Mouse (Mus musculus): Measurements from ENCODE around the gene Txndc12.

The Txndc12 gene

DNA sequence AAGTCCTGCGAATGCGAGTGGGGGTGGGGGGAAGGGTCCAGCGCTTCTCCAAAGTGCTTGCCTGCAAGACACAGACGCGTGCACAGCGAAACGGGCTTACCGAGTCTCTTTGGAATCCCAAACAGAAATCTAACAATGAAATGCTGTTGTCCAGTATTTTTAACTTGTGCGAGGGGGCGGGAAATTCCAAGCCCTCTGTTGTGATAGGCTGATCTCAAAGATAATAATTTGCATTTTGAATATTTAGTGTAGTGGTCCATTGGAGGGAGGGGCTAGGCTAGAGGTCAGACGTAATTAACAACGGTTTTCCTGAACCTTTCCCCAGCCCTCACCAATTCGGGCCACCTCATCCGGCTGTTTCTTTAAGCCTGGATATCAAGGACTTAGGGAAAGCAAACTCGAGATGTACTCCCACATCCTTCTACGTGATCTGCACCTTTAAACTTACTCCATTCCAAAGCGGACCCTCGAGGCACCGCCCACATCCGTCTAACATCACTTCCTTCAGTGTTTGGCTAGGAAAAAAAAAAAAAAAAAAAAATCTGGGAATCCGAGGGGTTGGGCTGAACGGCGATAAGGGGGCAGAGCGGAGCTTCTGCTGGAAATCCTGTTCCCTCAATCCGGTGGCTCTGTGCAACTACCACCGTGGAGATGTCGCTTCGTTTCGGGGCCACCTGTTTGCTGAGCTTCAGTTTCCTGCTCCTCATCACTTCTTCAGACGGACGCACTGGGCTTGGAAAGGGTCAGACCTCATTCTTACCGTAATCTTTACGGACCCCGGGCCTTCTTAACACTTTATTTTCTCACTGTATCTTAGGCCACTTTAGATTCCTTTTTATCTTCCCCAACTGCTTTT, at the start of gene Txndc12:
Gene Txndc12, plus strand, starts transcription at position 487 of the 856 bp plus-strand sequence.
- peak; percentile 95 for DNase-seq (ENCODE audit: low read depth, low spot score)

DNA sequence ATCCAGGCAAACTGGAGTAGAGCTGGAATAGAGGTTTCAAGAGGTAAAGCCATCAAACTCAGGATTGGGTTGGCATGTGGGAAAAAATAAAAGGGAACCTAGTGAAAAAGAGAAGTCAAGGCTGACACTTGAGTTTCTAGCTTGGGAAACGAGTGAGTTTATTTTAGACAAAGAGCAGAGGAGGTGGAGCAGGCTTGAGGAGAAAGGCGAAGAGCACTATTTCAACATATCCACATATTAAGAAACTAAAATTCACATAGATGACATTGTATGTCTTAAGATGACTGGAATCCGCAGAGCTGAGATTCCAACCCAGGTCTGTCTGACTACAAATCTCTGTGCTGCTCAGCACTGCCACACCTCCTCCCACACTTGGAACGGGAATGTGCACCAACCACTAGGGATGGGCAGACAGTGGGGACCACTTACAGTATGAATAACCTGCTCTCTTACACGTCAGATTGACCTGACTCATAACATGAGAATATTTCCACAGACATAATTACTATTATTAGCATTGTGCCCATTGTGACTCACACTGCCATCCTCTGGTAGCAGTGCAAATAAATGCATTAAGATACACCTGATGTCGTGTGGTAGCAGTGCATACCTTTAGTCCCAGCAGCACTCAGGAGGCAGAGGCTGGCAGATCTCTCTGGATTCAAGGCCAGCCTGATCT, 45.0 kb upstream of the Txndc12 start:
- no peak for DNase-seq (ENCODE audit: low read depth, low spot score)

DNA sequence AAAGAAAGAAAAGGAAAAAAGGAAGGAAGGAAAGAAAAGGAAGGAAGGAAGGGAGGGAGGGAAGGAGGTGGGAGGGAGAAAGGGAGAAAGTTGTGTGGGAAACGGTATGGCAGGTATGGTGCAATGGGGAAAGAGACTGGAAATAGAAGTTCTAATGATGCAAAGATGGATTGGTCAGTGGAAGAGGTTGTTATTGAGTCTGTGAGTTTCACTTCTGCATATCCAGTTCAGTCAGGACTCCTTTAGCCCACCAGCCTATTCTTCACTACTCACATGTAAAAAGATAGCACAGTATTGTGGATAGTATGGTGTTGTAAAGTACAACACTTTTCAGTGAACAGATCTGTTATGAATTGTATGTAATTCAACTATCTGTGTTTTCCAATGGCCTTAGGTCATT, 43.9 kb upstream of the Txndc12 start:
- peak; percentile 51 for DNase-seq (ENCODE audit: low read depth, low spot score)

DNA sequence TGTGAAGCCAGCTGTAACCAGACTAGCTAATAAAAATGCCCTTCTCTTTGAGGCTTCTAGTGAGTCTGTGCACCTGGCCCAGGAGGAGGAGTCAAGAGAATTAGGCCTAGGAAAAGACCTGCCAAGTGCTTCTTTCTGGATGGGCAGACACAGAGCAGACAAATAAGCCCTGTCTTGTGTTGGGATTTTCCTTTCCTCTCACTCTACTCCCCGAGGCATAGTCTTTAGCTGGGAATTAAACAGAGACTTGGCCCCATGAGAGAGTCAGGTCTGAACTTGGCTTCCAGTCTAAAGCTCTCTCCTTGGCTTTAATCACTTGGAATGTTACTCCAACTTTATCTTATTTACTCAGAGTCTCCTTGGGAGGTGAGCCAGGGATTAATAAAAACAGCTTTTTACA, 40.5 kb upstream of the Txndc12 start:
- DNase-seq (ENCODE audit: low read depth, low spot score), result no peak

DNA sequence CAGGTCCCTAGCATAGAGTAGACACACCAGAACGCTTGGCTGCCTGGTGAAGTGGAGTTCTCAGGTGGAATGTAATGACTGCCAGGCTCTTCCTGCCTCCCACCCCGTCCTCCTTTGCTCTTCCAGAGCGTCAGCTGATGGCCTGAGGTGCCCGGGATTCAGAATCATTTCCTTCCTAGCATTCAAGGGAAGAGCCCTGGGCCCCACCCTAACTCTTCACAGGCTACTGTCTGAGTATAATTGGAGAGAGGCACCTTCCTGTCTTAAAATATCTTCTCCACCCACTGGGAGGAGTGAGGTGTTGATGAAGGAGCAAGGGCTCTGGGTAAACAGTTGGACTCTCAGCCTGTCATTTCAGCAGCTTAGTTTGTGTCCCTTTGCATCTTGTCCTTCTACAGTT, 37.7 kb upstream of the Txndc12 start:
- no peak for DNase-seq (ENCODE audit: low read depth, low spot score)

DNA sequence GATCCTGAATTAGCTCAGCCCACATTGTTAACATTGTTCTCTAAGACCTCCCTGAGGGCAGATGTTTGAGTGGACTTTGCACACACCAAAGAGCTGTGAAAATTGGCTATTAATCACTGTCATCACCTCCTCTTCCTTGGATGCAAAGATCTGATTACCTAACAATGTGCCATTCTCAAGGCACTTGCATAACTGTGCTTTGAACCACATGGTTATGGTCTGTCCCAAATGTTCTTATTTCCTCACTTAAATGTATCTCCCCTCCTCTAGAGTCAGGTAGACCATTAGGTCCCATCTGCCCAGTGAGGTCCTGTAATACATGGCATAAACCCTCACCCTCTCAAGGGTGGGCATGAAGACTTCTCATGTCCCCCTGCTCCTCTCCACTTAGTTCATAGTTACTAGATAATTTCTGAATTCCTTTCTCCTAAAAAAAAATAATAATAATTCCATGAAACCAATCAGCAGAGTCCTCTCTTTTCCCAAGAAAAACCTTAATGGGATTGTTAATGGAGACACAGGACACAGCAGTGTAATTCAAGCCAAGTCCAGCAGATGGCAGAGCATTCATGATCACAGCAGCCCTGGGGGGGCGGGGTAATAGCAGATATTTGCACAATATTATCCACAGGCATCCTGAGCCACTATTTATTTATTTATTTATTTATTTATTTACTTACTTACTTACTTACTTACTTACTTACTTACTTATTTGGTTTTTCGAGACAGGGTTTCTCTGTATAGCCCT, 36.1 kb upstream of the Txndc12 start:
- peak; percentile 47 for DNase-seq (ENCODE audit: low read depth, low spot score)

DNA sequence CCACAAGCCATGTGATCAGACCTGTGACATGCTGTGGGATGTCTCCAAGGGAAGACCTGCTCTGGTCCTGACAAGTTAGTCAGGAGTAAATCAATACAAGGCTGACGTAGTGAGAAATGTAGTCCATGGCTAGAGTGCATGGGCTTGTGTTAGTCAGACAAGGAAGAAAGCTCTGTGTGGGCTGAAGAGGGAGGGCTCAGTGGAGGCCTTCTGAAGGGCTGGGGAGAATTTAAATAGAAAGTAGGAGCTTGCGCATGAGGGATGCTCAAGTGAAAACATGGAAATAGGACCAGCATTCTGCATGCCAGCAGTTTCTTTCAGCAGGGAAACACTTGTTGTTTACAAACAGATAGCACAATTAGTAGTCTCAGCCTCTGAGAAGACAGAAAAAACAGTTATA, 30.9 kb upstream of the Txndc12 start:
- DNase-seq (ENCODE audit: low read depth, low spot score), result no peak

DNA sequence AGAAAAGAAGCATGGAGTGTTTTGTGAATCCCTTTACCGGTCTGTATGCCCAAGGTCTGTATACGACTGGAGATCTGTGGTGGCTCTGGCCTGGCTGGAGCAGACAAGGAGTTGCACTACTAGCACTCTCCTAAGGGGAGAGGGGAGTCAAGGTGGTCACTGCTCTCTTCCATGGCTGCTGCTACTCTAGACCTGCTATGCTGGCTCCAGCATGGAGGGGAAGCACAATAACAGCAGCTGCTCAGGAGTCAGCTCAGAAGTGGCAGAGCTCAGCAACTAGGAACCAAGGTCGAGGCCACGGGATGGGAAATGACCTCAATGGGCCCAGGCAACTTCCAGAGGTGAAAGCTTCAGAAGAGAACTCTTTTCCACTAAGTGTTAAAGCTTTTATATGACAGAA, 23.3 kb upstream of the Txndc12 start:
- no peak for DNase-seq (ENCODE audit: low read depth, low spot score)

DNA sequence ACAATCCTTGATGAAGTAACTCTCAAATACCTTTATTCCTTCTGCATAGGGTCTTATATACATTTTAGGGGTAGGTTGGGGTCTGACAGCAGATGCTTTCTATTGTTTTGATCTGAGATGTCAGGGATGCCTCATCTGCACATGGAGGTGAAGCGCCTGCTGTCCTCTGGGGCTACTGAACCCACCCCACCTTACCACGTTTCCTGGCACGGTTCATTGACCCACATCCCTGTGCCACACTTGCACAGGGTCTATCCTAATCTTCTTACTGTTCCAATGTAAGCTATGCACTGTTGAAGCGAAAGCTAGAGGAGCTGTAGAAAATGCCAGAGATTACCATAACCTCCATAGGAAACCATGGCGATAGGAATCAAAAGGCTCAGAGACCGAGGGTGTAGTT, 22.9 kb upstream of the Txndc12 start:
- no peak for DNase-seq (ENCODE audit: low read depth, low spot score)

DNA sequence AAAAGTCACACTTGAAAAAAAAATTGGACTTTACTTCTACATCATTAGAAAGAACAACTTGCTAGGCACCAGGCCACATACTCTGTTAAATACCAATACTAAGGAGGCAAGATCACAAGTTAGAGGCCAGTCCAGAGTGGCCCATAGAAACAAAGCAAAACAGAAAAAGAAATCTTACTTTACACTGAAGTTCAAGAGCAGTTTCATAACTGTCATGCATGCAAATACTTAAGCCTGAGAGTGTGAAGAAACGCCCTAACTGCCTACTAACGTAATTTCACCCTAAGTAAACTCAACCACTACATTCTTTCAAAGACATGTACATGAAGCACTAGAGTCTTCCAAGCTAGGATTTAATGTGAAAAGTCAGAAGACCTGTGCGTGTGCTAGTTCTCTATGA, 8.7 kb upstream of the Txndc12 start:
- DNase-seq (ENCODE audit: low read depth, low spot score), result no peak

DNA sequence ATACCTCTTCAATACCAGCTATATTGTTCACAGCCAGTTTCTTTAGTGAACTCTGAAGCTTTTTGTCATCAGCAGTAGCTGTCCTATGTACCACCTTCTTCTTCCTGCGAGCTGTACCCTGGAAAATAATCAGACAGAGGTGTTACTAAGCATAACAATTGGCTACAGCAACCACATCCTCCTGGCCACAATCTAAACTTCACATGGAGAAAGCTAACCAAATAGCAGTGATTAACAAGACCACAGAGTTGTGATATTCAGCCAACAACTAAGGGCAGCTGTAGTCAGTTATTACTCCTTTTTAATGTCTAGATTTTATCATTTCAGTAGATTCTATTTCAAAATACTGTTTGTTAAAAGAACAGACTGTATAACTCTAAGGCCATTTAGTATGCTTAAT, 8.3 kb upstream of the Txndc12 start:
- DNase-seq (ENCODE audit: low read depth, low spot score), result no peak

DNA sequence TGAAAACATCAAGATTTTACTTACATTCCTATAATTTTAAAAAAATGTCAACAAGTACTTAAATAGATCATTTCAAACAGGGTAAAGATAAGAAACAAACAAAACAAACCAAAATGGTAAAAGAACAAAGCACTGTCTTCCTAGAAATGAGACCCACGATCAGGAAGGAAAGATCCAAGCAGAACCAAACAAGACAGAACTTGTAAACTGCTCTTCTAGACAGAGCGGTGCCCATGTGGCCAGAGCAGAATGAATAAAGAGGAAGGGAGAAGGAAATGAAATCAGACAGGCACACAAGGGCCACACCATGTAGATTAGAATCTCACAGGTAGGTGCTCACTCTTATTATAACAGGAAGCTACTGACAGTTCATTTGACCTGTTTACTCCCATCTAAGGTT, 7.8 kb upstream of the Txndc12 start:
- peak; percentile 27 for DNase-seq (ENCODE audit: low read depth, low spot score)

DNA sequence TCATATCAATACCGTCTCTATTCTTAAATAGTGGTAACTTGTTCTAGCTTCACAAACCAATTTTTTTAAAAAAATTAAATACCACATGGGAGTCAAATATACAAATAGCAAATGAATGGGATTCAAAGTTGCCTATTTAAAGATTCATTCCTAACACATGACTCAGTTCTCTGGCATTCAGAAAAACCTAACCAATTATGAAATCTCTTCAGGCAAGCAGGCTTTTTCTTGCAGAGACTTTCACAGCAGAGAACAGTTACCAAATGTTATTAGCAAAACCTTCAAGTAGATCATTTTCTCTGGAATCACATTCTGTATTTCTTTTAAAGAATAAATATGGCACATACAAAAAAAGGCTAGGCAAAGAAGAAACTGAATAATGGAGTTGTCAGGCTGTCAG, 3.7 kb upstream of the Txndc12 start:
- no peak for DNase-seq (ENCODE audit: low read depth, low spot score)

DNA sequence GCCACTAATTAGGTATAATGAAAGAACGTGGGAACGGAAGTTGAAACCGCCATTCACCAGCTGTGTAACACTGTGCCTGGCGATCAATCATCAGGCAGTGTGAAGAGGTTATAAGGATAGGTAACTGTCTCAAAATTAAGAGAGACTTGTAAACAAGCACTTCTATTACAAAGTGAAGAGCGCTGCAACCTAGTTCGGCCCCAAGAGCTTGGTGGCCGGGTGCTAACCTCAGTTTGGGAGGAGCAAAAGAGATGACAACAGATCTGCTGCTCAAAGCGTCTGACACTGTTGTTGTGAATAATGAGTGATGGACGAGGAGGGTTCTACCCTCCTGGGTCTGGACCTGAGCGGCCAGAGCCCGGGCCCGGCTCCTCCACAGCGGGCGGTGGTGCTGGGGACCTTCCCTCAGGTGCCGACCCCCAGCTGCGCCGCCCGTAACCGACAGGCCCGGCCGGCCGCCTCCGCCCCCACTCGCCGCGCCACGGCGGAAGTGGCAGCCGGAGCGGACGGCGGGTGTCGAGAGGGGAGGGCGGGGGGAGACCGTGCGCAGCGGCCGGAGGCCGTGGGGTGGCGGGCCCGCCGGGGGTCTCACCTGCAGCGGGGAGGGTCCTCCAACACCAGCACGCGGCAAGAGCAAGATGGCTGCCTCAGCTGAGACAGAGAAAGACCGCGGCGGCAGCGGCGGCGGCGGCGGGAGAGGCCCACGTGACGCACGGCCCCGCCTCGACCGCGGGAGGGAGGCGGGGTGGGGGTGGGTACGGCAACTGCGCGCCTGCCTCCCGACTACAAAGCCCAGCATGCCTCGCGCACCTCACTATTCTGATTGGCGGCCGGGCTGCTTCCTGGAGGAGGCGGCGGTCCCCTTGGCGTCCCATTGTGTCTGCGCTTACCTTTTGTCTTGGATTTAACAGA, 1.2 kb upstream of the Txndc12 start, which contains the start of gene Btf3l4:
Gene Btf3l4, minus strand, starts transcription at position 699 of the 912 bp plus-strand sequence.
- peak; percentile 96 for DNase-seq (ENCODE audit: low read depth, low spot score)

DNA sequence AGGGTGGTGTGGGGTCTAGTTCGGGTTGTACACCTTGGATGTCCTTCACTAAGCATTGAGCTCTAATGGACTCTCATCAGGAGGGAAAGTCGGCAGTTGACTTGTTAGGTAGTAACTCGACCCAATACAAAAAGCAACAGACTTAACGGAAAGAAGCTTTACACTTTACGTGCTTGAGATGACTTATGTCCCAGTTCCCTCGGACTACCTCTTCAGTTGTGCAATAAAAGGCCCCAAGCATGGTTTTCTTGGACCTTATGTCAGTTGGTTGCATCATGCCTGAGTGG, 630 bp upstream of the Txndc12 start:
- no peak for DNase-seq (ENCODE audit: low read depth, low spot score)

DNA sequence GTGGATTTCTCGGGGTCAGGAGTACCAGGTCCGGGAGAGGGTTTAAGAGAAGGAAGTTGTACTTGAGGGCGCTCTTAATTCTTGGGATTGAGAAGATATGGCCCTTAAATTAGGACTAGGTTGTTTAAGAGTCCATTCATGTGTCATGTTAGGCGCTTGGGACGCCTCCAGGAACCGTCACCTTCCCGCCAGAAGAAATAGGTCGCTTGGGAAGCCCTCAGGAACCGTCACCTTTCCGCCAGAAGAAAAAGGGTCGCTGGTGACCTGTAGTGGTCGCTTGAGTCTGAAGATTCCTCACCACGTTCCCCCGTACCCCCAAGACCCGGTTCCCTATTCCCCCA, 540 bp downstream of the Txndc12 start:
- DNase-seq (ENCODE audit: low read depth, low spot score), result no peak

DNA sequence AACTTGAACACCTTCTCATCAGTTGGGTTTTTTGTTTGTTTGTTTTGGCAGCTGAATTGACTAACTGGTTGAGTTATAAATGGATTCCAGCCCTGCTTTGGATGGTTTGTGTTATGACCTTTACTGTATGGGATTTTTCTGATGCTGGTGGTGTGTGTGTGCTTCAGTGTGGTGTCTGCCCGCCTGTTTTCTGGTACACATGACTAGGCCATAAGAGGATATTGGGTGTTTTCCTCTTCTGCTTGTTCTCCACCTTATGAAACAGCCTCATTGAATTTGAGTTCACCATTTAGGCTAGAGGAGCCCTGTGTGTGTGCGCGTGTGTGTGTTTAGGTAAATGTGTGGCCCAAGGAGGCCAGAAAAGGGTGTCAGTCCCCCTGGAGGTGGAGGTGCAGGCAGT, 1.1 kb downstream of the Txndc12 start:
- peak; percentile 59 for DNase-seq (ENCODE audit: low read depth, low spot score)

DNA sequence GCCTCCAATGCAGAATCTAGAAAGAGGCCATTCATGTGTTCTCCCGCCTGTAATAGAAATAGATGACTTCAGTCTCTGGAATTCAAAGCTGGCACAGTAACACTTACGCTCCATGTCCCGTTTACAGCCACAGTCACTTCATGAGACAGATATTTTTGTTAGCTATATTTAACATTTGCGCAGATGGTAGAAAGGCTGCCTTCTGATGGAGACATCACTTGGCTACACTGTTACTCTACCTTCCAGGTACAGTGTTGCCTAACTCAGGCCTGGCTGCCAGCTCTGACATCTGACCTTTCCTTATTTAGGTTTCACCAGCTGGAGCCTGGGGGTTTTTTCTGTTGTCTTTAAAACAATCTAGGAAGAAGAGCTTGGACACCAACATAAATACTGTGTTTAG, 3.6 kb downstream of the Txndc12 start:
- DNase-seq (ENCODE audit: low read depth, low spot score), result no peak

DNA sequence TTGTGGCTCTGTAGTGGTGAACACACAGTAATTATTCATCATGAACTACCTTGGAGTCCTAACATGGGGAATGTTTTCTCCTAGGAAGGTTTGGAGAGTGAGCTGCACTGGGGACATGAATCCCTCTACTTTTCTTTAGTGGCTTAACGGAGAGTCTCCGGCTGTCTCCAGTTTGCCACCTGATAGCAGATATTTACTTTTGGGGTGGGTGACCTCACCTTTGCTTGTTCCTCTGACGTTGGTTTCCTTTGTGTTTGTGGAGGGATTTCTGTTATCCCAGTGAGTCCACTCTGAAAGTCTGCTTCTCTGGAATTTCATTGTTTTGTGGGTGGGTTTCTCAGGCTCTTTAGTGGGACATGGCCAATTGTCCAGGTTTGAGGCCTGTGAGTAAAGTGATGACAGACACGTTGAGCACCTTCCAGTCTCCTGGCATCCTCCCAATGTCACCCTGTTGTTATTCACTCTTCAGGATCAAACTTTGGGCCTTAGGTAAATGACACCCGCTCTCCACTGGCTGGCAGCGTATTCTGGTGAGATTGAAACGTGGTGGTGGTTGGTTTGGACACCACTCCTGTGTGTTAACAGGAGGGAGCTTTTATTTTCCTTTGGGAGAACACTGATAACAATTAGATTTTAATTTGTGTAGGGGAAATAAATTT, 7.6 kb downstream of the Txndc12 start:
- DNase-seq (ENCODE audit: low read depth, low spot score), result no peak

DNA sequence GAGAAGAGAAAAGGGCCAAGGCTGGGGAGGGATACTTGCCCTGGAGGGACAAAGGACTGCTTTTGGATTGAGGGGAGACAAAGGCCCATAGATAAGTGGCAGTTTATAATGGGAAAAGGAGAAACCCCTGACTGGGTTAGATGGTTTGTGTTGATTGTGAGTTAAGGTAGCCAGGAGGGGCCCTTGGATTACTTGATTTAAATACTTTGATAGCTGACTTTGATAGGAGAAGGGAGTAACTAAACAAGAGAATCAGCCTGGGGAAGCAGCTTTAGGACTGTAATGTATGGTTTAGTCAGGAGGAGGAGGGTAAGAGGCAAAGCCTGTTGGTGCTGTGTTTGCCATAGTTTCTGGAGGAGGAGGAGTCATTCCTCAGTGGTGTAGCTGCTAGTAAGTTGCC, 8.9 kb downstream of the Txndc12 start:
- no peak for DNase-seq (ENCODE audit: low read depth, low spot score)

Measured in A20 (cell line).